Mouse (Mus musculus): Measurements from ENCODE around the gene Olfr1198.

DNA sequence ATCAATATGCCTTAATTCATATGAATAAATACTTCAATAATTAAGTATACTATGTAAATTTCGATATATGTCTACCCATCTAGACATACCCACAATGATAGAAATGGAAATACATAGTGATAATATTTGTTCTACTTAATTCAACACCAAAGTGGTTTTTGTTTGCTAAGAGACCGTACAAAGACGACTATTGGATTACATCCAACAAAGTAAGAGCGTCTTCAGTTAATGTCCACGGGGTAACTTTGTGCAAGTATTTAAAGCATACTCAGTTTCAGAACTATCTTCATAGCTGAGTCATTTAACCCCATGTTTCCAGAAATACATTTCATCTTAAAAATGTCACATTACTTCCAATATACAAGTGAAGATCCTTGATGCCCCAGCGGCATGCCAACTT, 41.6 kb upstream of the Olfr1198 start, which contains the start of gene Olfr1201:
- TF ChIP-seq FLI1 (IDR thresholded peaks at IDR 0.05; ENCODE audit: low read length) = no peak
- no peak for TF ChIP-seq GATA1 (IDR thresholded peaks at IDR 0.05; ENCODE audit: borderline replicate concordance, low read length)
